14 mouse cellular contexts compared by ENCODE assay signal in genomic region chr3:148978541-148978940, GRCm38 (mm10). TPM values are rescaled to one million over a fixed set of nuclear protein-coding genes. Genes with fewer than 3 reads are reported as not detected.
DNase-seq lines count a peak whose midpoint lies in the region; ATAC-seq and TF ChIP-seq lines count a peak whose summit lies in the region.
"Had no signal": no experiment of that assay in that cellular context is flagged by ENCODE, and none has a peak within 500 bp of the region (broad histone marks: within the 10 kb centered on the region; RNA-seq: fewer than 3 reads in every experiment).

No protein-coding gene starts in this region.

- no peaks in the 10 kb centered on the region for H3K9me3 ChIP-seq in hindbrain, embryonic 15.5 days
- H3K9me3 ChIP-seq in hindbrain, embryonic 12.5 days (replicated peaks), result no peaks in the 10 kb centered on the region
- no peaks in the 10 kb centered on the region for H3K9me3 ChIP-seq in midbrain, postnatal 0 days (ENCODE audit: low read length)
- no peaks in the 10 kb centered on the region for H3K9me3 ChIP-seq in midbrain, embryonic 13.5 days
- H3K9me3 ChIP-seq in stomach, postnatal 0 days (ENCODE audit: control insufficient read depth, low read length), result no peaks in the 10 kb centered on the region
- H3K9me3 ChIP-seq: hindbrain, embryonic 13.5 days; megakaryocyte, embryonic 14.5 days had no signal

- no peak overlapping the region for H3K9ac ChIP-seq in hindbrain, embryonic 15.5 days
- H3K9ac ChIP-seq in hindbrain, embryonic 12.5 days, result no peak overlapping the region
- H3K9ac ChIP-seq in midbrain, postnatal 0 days (replicated peaks; ENCODE audit: low read length, poor library complexity, severe bottlenecking), result no peak overlapping the region; the same call in 1 of the 2 replicates
- H3K9ac ChIP-seq in midbrain, embryonic 13.5 days (replicated peaks), result no peak overlapping the region
- no peak overlapping the region for H3K9ac ChIP-seq in stomach, postnatal 0 days (ENCODE audit: low read length)
- H3K9ac ChIP-seq: hindbrain, embryonic 13.5 days; liver, embryonic 14.5 days had no signal

- no peak overlapping the region for H3K4me3 ChIP-seq in hindbrain, embryonic 15.5 days
- H3K4me3 ChIP-seq in hindbrain, embryonic 12.5 days, result no peak overlapping the region
- no peak overlapping the region for H3K4me3 ChIP-seq in midbrain, postnatal 0 days (ENCODE audit: low read depth, low read length)
- no peak overlapping the region for H3K4me3 ChIP-seq in midbrain, embryonic 13.5 days (replicated peaks)
- no peak overlapping the region for H3K4me3 ChIP-seq in stomach, postnatal 0 days (ENCODE audit: low read depth, low read length)
- H3K4me3 ChIP-seq: hindbrain, embryonic 13.5 days; megakaryocyte, embryonic 14.5 days had no signal

- no peak overlapping the region for H3K27ac ChIP-seq in hindbrain, embryonic 15.5 days (replicated peaks)
- H3K27ac ChIP-seq in hindbrain, embryonic 12.5 days, result no peak overlapping the region
- no peak overlapping the region for H3K27ac ChIP-seq in midbrain, postnatal 0 days (ENCODE audit: low read depth, low read length)
- H3K27ac ChIP-seq in midbrain, embryonic 13.5 days, result no peak overlapping the region
- H3K27ac ChIP-seq in stomach, postnatal 0 days (replicated peaks), result no peak overlapping the region
- H3K27ac ChIP-seq: hindbrain, embryonic 13.5 days; liver, embryonic 14.5 days had no signal

- WGBS in hindbrain, embryonic 15.5 days, result 47% methylated on average over 8 of the region's 8 CpGs
- 66% methylated on average over 8 of the region's 8 CpGs for WGBS in hindbrain, embryonic 12.5 days
- 40% methylated on average over 8 of the region's 8 CpGs for WGBS in midbrain, postnatal 0 days
- 57% methylated on average over 8 of the region's 8 CpGs for WGBS in midbrain, embryonic 13.5 days
- 41% methylated on average over 8 of the region's 8 CpGs for WGBS in stomach, postnatal 0 days

- H3K27me3 ChIP-seq in hindbrain, embryonic 15.5 days, result no peaks in the 10 kb centered on the region
- no peaks in the 10 kb centered on the region for H3K27me3 ChIP-seq in hindbrain, embryonic 12.5 days
- H3K27me3 ChIP-seq in midbrain, postnatal 0 days (ENCODE audit: insufficient read depth, low read length), result no peaks in the 10 kb centered on the region
- H3K27me3 ChIP-seq in midbrain, embryonic 13.5 days, result no peaks in the 10 kb centered on the region
- H3K27me3 ChIP-seq in stomach, postnatal 0 days (ENCODE audit: control insufficient read depth, insufficient read depth, low read length), result no peaks in the 10 kb centered on the region
- H3K27me3 ChIP-seq: hindbrain, embryonic 13.5 days; megakaryocyte, embryonic 14.5 days had no signal

- TF ChIP-seq CTCF in midbrain, postnatal 0 days (IDR thresholded peaks at IDR 0.05), result peak; percentile 76
- peak; percentile 64 for TF ChIP-seq CTCF in stomach, postnatal 0 days (IDR thresholded peaks at IDR 0.05; ENCODE audit: low read depth)

- no peaks in the 10 kb centered on the region for H3K36me3 ChIP-seq in hindbrain, embryonic 15.5 days
- H3K36me3 ChIP-seq in hindbrain, embryonic 12.5 days, result no peaks in the 10 kb centered on the region
- H3K36me3 ChIP-seq in midbrain, postnatal 0 days (ENCODE audit: insufficient read depth, low read length), result no peaks in the 10 kb centered on the region
- H3K36me3 ChIP-seq in midbrain, embryonic 13.5 days, result no peaks in the 10 kb centered on the region
- H3K36me3 ChIP-seq in stomach, postnatal 0 days (ENCODE audit: control insufficient read depth, insufficient read depth, low read length), result no peaks in the 10 kb centered on the region
- H3K36me3 ChIP-seq: G1E; hindbrain, embryonic 13.5 days had no signal

- peaks cover 27% of the 10 kb centered on the region for H3K4me1 ChIP-seq in hindbrain, embryonic 15.5 days (replicated peaks)
- H3K4me1 ChIP-seq in hindbrain, embryonic 12.5 days, result peaks cover 26% of the 10 kb centered on the region
- no peaks in the 10 kb centered on the region for H3K4me1 ChIP-seq in midbrain, postnatal 0 days (ENCODE audit: insufficient read depth, low read length)
- H3K4me1 ChIP-seq in midbrain, embryonic 13.5 days (replicated peaks), result peaks cover 45% of the 10 kb centered on the region
- no peaks in the 10 kb centered on the region for H3K4me1 ChIP-seq in stomach, postnatal 0 days (replicated peaks; ENCODE audit: control insufficient read depth, insufficient read depth)

- H3K4me2 ChIP-seq in hindbrain, embryonic 15.5 days, result peak overlapping the region; percentile 65
- no peak overlapping the region for H3K4me2 ChIP-seq in hindbrain, embryonic 12.5 days (replicated peaks)
- H3K4me2 ChIP-seq in midbrain, postnatal 0 days (ENCODE audit: low read depth, low read length, poor library complexity, severe bottlenecking), result no peak overlapping the region
- no peak overlapping the region for H3K4me2 ChIP-seq in midbrain, embryonic 13.5 days (replicated peaks)
- H3K4me2 ChIP-seq in stomach, postnatal 0 days (replicated peaks; ENCODE audit: low read depth), result no peak overlapping the region

- ATAC-seq in cerebellum, adult (ENCODE audit: insufficient number of reproducible peaks, low FRiP score, low TSS enrichment), result peak; percentile 53
- no peak for ATAC-seq in hindbrain, embryonic 15.5 days (ENCODE audit: low FRiP score, low read depth)
- no peak for ATAC-seq in hindbrain, embryonic 12.5 days (ENCODE audit: low FRiP score)
- no peak for ATAC-seq in midbrain, postnatal 0 days (ENCODE audit: low FRiP score)
- ATAC-seq in midbrain, embryonic 13.5 days, result no peak
- no peak for ATAC-seq in stomach, postnatal 0 days (ENCODE audit: low FRiP score, low TSS enrichment)

- no peak for TF ChIP-seq EP300 in stomach, postnatal 0 days (optimal IDR thresholded peaks at IDR 0.05)

- no peak for DNase-seq in cerebellum, adult 9-10 months
- DNase-seq in midbrain, postnatal 0 days (ENCODE audit: low spot score), result peak; percentile 81
- DNase-seq in stomach, postnatal 0 days (ENCODE audit: low spot score), result no peak
- no peak for DNase-seq in spleen, postnatal 36 days (ENCODE audit: low spot score in 2 of 2)
- DNase-seq: cerebellum, adult 11-12 months; right cerebral cortex, postnatal 25 days had no signal

RNA-seq across cellular contexts. Expression of gene Adgrl2, which starts 11.8 kb away (rescaled TPM):
- 123 and 138 TPM in 2 replicates for polyA plus RNA-seq in hindbrain, embryonic 15.5 days (2015; fragmentation: Nextera tagmentation; extraction: Ambion mirVana)
- 98.1 and 121 TPM in 2 replicates for polyA plus RNA-seq in hindbrain, embryonic 12.5 days (2016; fragmentation: Nextera tagmentation; extraction: Ambion mirVana)
- 102 and 116 TPM in 2 replicates for total RNA-seq in midbrain, postnatal 0 days (2014; rRNA removed)
- 83.6 and 92.9 TPM in 2 replicates for polyA plus RNA-seq in midbrain, postnatal 0 days (2015; fragmentation: Nextera tagmentation; extraction: Ambion mirVana)
- polyA plus RNA-seq in midbrain, embryonic 13.5 days (2015; fragmentation: Nextera tagmentation; extraction: Ambion mirVana), result 120 and 125 TPM in 2 replicates
- 34.3 and 35.2 TPM in 2 replicates for polyA plus RNA-seq in stomach, postnatal 0 days (2015; fragmentation: Nextera tagmentation; extraction: Ambion mirVana)
- polyA plus RNA-seq: G1E had no signal
